Mouse (Mus musculus): ENCODE data around the gene Cped1. TPM values are rescaled to one million over a fixed set of nuclear protein-coding genes. Genes with fewer than 3 reads are reported as not detected.
A peak's percentile ranks its signal among the peaks of the same experiment; 100 is the strongest.

Cped1 gene
- total and polyA plus RNA-seq, 3 experiments: not detected

DNA sequence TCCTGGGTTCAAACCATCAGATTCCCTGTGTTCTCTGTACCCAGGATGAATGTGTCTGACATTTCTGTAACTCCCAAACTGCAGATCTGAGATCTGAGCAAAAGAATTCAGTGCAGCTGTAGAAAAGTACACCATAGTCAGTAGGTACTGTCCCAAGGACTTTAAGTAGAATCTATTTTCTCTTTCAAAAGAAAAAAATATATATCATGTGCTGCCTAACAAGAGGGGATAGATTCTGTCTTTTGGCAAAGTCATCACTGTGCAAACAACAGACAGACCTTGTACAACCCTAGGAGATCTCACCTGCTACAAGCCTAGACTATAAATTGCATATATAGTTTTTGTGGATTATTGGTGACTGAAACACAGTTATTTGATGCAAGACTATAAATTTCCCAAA is 283.0 kb downstream of the Cped1 start:
- Histone ChIP-seq H3K9me3 (replicated peaks; ENCODE audit: insufficient read depth, low read length) (no peaks in the 10 kb centered on the region), H3K4me1 (ENCODE audit: control insufficient read depth in 1 of 2, insufficient read depth in 2 of 2, low read length in 2 of 2) (no peaks in the 10 kb centered on the region), H3K36me3 (ENCODE audit: control insufficient read depth in 1 of 2, insufficient read depth in 2 of 2, low read length in 2 of 2) (no peaks in the 10 kb centered on the region; a peak in 1 of 4 replicates), H3K79me2 (ENCODE audit: control insufficient read depth, insufficient read depth, low read length, poor library complexity) (no peaks in the 10 kb centered on the region), H3K27me3 (ENCODE audit: control insufficient read depth in 1 of 2, insufficient read depth in 2 of 2, low read length in 2 of 2) (no peaks in the 10 kb centered on the region; a peak in 2 of 4 replicates), H3K9ac (ENCODE audit: control insufficient read depth, low read depth, low read length, poor library complexity, severe bottlenecking) (no peak overlapping the region), H3K4me3 (ENCODE audit: control insufficient read depth in 1 of 2, insufficient read depth in 1 of 2, low read depth in 2 of 2, low read length in 2 of 2) (no peak overlapping the region), H3K27ac (ENCODE audit: control insufficient read depth, low read depth, low read length) (no peak overlapping the region)
- no peak for DNase-seq (ENCODE audit: low read depth, low spot score)
- no peak for TF ChIP-seq ZMIZ1 (IDR thresholded peaks at IDR 0.05; ENCODE audit: low read depth, low read length)
- TF ChIP-seq MAFK (IDR thresholded peaks at IDR 0.05; ENCODE audit: borderline replicate concordance, low read depth, low read length): no peak
- no peak for TF ChIP-seq MAZ (IDR thresholded peaks at IDR 0.05; ENCODE audit: low read depth, low read length)
- TF ChIP-seq KAT2A (conservative IDR thresholded peaks at IDR 0.05; ENCODE audit: low read depth, low read length): no peak
- no peak for TF ChIP-seq MYB (IDR thresholded peaks at IDR 0.05; ENCODE audit: low read depth, low read length)
- TF ChIP-seq NRF1 (IDR thresholded peaks at IDR 0.05; ENCODE audit: insufficient read depth, low read depth, low read length, poor library complexity, severe bottlenecking): no peak
- no peak for TF ChIP-seq GATA1 (IDR thresholded peaks at IDR 0.05; ENCODE audit: low read depth, low read length)
- TF ChIP-seq ZNF384 (IDR thresholded peaks at IDR 0.05; ENCODE audit: low read depth, low read length): no peak
- TF ChIP-seq TCF12 (IDR thresholded peaks at IDR 0.05; ENCODE audit: low read depth, low read length): no peak
- no peak for TF ChIP-seq CHD1 (IDR thresholded peaks at IDR 0.05; ENCODE audit: low read depth, low read length)
- TF ChIP-seq UBTF (IDR thresholded peaks at IDR 0.05; ENCODE audit: borderline replicate concordance, insufficient read depth, low read depth, low read length): no peak
- no peak for TF ChIP-seq USF2 (IDR thresholded peaks at IDR 0.05; ENCODE audit: borderline replicate concordance in 1 of 2, insufficient read depth in 1 of 2, low read depth in 1 of 2, low read length in 2 of 2)
- TF ChIP-seq E2F4 (IDR thresholded peaks at IDR 0.05; ENCODE audit: borderline replicate concordance, low read depth, low read length): no peak
- TF ChIP-seq POLR2A (IDR thresholded peaks at IDR 0.05; ENCODE audit: control insufficient read depth in 1 of 2, insufficient read depth in 1 of 2, low read depth in 1 of 2, low read length in 2 of 2, poor library complexity in 1 of 2): no peak
- no peak for TF ChIP-seq ETS1 (IDR thresholded peaks at IDR 0.05; ENCODE audit: low read depth, low read length)
- no peak for TF ChIP-seq RAD21 (IDR thresholded peaks at IDR 0.05; ENCODE audit: low read depth, low read length)

DNA sequence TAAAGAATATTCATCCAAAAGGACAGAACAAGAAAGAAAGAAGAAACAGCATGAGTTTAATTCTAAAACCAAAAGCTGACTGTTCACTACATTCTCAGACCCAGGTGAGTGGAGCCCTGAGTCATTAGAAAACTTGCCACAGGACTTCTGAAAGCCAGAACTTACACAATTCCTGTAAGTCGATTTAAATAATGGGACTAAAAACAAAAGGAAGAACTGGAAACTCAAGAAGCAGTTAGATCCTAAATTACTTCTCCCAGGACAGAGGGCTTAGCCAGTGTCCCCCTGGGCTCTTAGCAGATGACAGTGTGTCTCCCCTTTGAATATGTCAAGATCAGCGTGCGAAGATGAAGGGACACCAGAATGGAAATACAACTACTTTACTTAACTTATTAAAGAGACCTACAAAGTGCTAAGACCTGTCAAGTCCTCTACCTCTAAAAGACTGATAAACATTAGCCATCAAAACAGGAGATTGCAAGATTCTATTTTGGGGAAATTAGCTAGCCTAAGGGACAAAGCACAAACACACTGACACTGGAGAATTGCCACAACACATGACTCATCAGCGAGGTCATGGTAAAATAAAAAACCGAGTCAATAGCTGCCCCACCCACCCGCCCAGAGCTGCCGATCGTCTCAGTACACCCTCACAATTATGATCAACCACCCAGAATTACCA is 284.3 kb downstream of the Cped1 start:
- no peaks in the 10 kb centered on the region for H3K4me1 ChIP-seq (ENCODE audit: control insufficient read depth in 1 of 2, insufficient read depth in 2 of 2, low read length in 2 of 2)
- H3K36me3 ChIP-seq (ENCODE audit: control insufficient read depth in 1 of 2, insufficient read depth in 2 of 2, low read length in 2 of 2): no peaks in the 10 kb centered on the region; a peak in 1 of 4 replicates
- H3K9ac ChIP-seq (ENCODE audit: control insufficient read depth, low read depth, low read length, poor library complexity, severe bottlenecking): no peak overlapping the region
- no peaks in the 10 kb centered on the region for H3K79me2 ChIP-seq (ENCODE audit: control insufficient read depth, insufficient read depth, low read length, poor library complexity)
- DNase-seq (ENCODE audit: low read depth, low spot score): peak; percentile 19
- H3K9me3 ChIP-seq (replicated peaks; ENCODE audit: insufficient read depth, low read length): no peaks in the 10 kb centered on the region
- H3K27me3 ChIP-seq (ENCODE audit: control insufficient read depth in 1 of 2, insufficient read depth in 2 of 2, low read length in 2 of 2): no peaks in the 10 kb centered on the region; a peak in 2 of 4 replicates
- no peak overlapping the region for H3K27ac ChIP-seq (ENCODE audit: control insufficient read depth, low read depth, low read length)
- H3K4me3 ChIP-seq (ENCODE audit: control insufficient read depth in 1 of 2, insufficient read depth in 1 of 2, low read depth in 2 of 2, low read length in 2 of 2): no peak overlapping the region
- TF ChIP-seq NELFE (IDR thresholded peaks at IDR 0.05; ENCODE audit: low read depth, low read length) (no peak), ZNF384 (IDR thresholded peaks at IDR 0.05; ENCODE audit: low read depth, low read length) (no peak), CHD1 (IDR thresholded peaks at IDR 0.05; ENCODE audit: low read depth, low read length) (no peak), MAFK (IDR thresholded peaks at IDR 0.05; ENCODE audit: borderline replicate concordance, low read depth, low read length) (no peak), JUND (IDR thresholded peaks at IDR 0.05; ENCODE audit: low read depth, low read length) (no peak), CTCF (IDR thresholded peaks at IDR 0.05 in 2 of 3, conservative IDR thresholded peaks at IDR 0.05 in 1 of 3; ENCODE audit: control insufficient read depth in 1 of 3, insufficient read depth in 1 of 3, low read depth in 2 of 3, low read length in 3 of 3, poor library complexity in 1 of 3, severe bottlenecking in 1 of 3) (no peak), RAD21 (IDR thresholded peaks at IDR 0.05; ENCODE audit: low read depth, low read length) (no peak), ETS1 (IDR thresholded peaks at IDR 0.05; ENCODE audit: low read depth, low read length) (no peak), ELF1 (IDR thresholded peaks at IDR 0.05; ENCODE audit: low read depth, low read length) (no peak), UBTF (IDR thresholded peaks at IDR 0.05; ENCODE audit: borderline replicate concordance, insufficient read depth, low read depth, low read length) (no peak), POLR2AphosphoS2 (IDR thresholded peaks at IDR 0.05; ENCODE audit: low read length) (no peak), POLR2AphosphoS5 (IDR thresholded peaks at IDR 0.05; ENCODE audit: borderline replicate concordance, low read depth, low read length) (no peak), HCFC1 (IDR thresholded peaks at IDR 0.05; ENCODE audit: low read depth, low read length) (no peak), TBP (IDR thresholded peaks at IDR 0.05; ENCODE audit: low read depth, low read length) (no peak)
